Mouse (Mus musculus) forebrain, embryonic 16.5 days (tissue): ENCODE measurements around the gene Prss36. TPM values are rescaled to one million over a fixed set of nuclear protein-coding genes. Genes with fewer than 3 reads are reported as not detected.

ENCODE experiments used
- ATAC-seq: fragments of 200-750 bp; cut with Nextera tagmentation; 2 replicates; pipeline ENCODE4 v1.8.0; 2017; ENCODE audit warnings: mild to moderate bottlenecking, moderate library complexity
- H3K27ac ChIP-seq: fragments of 300-500 bp; sonication (generic); 2 replicates; pipeline ENCODE4 v1.5.1; 2014; ENCODE audit warnings: low read length, control low read depth
- H3K27me3 ChIP-seq: fragments of 300-500 bp; sonication (generic); replicated peaks from 2 replicates; pipeline ENCODE4 v1.6.1; 2014; ENCODE audit warnings: low read length; ENCODE audit not compliant: control insufficient read depth, insufficient read depth
- H3K36me3 ChIP-seq: fragments of 300-500 bp; sonication (generic); 2 replicates; pipeline ENCODE4 v1.6.1; 2014; ENCODE audit not compliant: control insufficient read depth, insufficient read depth
- H3K4me1 ChIP-seq: fragments of 300-500 bp; sonication (generic); replicated peaks from 2 replicates; pipeline ENCODE4 v1.6.1; 2014; ENCODE audit warnings: low read length; ENCODE audit not compliant: control insufficient read depth, insufficient read depth
- H3K4me2 ChIP-seq: fragments of 300-500 bp; sonication (generic); 2 replicates; pipeline ENCODE4 v1.6.1; 2014; ENCODE audit warnings: mild to moderate bottlenecking, low read length, control low read depth
- H3K4me3 ChIP-seq: fragments of 300-500 bp; sonication (generic); replicated peaks from 2 replicates; pipeline ENCODE4 v1.5.1; 2014; ENCODE audit warnings: mild to moderate bottlenecking, low read length, control low read depth
- H3K9ac ChIP-seq: fragments of 300-500 bp; sonication (generic); replicated peaks from 2 replicates; pipeline ENCODE4 v1.6.1; 2014; ENCODE audit warnings: low read depth, low read length, control low read depth
- H3K9me3 ChIP-seq: fragments of 300-500 bp; sonication (generic); 2 replicates; pipeline ENCODE4 v1.6.1; 2016; ENCODE audit warnings: low read length; ENCODE audit not compliant: control insufficient read depth
- WGBS: fragments of 180-500 bp; shearing (Covaris S2); extraction: QIAGEN DNeasy Blood & Tissue Kit; methylation state at CpG from one replicate; pipeline ENCODE4 v1.1.7; 2014; 5-methylcytosine and 5-hydroxymethylcytosine counted together
- polyA plus RNA-seq: library from polyadenylated mRNA; unstranded; fragments of >200 nt; fragmentation: Nextera tagmentation; extraction: Ambion mirVana; gene quantifications from 2 replicates; pipeline ENCODE4 v1.2.1, GENCODE M21; 2015

The Prss36 gene
- 13.2 TPM in 2 replicates for polyA plus RNA-seq

DNA sequence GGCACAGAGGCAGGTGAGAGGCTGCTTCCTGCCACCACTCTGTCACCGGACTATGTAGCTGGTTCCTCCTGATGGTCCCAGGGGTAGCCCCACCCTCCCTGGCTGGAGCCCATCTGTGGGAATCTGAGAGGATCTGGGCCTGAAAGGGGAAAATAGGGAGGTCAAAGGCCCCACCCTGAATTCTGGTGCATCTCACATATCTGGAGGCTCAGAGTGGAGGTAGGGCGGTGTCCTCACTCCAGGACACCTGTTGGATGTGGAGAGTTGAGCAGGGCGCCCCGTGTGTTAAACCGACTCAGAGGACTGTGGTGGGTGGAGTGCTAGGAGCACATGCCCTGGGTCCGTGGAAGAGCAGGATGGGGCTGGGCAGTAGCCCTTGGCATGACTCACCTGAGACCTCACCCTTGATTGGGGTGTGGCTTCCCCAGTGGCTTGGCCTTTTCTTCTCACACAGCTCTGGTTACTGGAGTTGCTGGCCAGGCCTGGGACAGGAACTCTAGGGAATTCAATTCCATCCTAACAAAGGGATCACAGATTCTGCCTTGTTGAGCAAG is at the start of gene Prss36:
Gene Prss36, minus strand, starts transcription at position 256 of the 554 bp plus-strand sequence.
- H3K9ac ChIP-seq: no peak within 1 kb of the TSS
- H3K4me1 ChIP-seq: no peaks in the 10 kb centered on the region
- H3K4me2 ChIP-seq: no peak within 1 kb of the TSS
- no peak for ATAC-seq
- no peaks in the 10 kb centered on the region for H3K9me3 ChIP-seq
- no peak within 1 kb of the TSS for H3K27ac ChIP-seq
- WGBS: 73% methylated on average over 6 of the region's 6 CpGs
- H3K27me3 ChIP-seq: peaks cover 11% of the 10 kb centered on the region
- no peak within 1 kb of the TSS for H3K4me3 ChIP-seq
- H3K36me3 ChIP-seq: no peaks in the 10 kb centered on the region

GRCm38 (mm10) chr7:127993341-127993977 is 46.9 kb upstream of the Prss36 start, which contains the start of gene Pycard:
Pycard (minus strand) TSS chr7:127993867.
- Histone ChIP-seq H3K4me3 (no peak within 1 kb of the TSS), H3K4me2 (0 out of 2 replicates have a peak within 1 kb of the TSS, but pooled peaks have one; percentile 5), H3K36me3 (no peaks in the 10 kb centered on the region; the same call in 1 of the 2 replicates), H3K9me3 (no peaks in the 10 kb centered on the region), H3K27me3 (no peaks in the 10 kb centered on the region), H3K27ac (no peak within 1 kb of the TSS), H3K9ac (no peak within 1 kb of the TSS), H3K4me1 (no peaks in the 10 kb centered on the region)
- WGBS: 23% methylated on average over 18 of the region's 18 CpGs
- no peak for ATAC-seq

DNA sequence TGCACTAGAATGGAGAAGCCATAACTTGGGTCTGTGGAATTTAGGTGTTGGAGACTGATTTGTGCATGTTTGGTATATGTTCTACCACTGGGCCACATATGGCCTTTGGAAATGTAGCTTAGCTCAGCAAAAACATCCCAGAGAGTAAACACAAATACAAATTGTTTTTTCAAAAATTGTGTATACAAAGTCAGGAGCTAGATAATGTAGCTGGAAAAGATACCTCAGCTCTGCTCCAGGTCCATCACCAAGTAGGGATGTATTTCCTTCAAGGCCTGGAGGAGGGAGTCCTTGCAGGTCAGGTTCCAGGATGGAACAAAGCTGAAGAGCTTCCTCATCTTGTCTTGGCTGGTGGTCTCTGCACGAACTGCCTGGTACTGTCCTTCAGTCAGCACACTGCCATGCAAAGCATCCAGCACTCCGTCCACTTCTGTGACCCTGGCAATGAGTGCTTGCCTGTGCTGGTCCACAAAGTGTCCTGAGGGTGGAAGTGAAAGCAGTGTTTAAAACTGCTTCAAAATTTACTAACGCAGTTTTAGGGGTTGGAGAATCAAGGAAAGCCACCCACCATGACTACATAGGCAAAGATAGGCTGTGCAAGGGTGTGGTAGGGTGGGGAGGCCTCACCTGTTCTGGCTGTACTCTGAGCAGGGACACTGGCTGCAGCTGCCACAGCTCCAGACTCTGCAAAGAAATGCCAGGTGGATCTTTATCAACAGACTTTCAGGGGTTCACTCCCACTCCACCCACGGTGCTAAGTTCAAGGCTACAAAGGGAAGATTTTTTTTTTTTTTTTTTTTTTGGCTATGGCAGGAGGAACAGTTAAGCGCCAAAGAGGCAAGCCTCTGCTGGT is 46.2 kb upstream of the Prss36 start:
- no peaks in the 10 kb centered on the region; the same call in 1 of the 2 replicates for H3K36me3 ChIP-seq
- no peaks in the 10 kb centered on the region for H3K4me1 ChIP-seq
- no peaks in the 10 kb centered on the region for H3K27me3 ChIP-seq
- no peak overlapping the region for H3K4me3 ChIP-seq
- 50% methylated on average over 5 of the region's 5 CpGs for WGBS
- H3K4me2 ChIP-seq: no peak overlapping the region
- H3K9ac ChIP-seq: no peak overlapping the region
- no peak for ATAC-seq
- H3K27ac ChIP-seq: no peak overlapping the region
- no peaks in the 10 kb centered on the region for H3K9me3 ChIP-seq

- Histone ChIP-seq H3K27me3 (no peaks in the 10 kb centered on the region), H3K4me2 (no peak overlapping the region), H3K36me3 (peaks cover 4% of the 10 kb centered on the region), H3K9ac (no peak overlapping the region), H3K4me1 (no peaks in the 10 kb centered on the region), H3K27ac (no peak overlapping the region), H3K9me3 (no peaks in the 10 kb centered on the region), H3K4me3 (no peak overlapping the region)
- WGBS: 45% methylated on average over 6 of the region's 6 CpGs
- ATAC-seq: peak; percentile 70
Measured at GRCm38 (mm10) chr7:127991643-127992487, 45.3 kb upstream of the Prss36 start.

DNA sequence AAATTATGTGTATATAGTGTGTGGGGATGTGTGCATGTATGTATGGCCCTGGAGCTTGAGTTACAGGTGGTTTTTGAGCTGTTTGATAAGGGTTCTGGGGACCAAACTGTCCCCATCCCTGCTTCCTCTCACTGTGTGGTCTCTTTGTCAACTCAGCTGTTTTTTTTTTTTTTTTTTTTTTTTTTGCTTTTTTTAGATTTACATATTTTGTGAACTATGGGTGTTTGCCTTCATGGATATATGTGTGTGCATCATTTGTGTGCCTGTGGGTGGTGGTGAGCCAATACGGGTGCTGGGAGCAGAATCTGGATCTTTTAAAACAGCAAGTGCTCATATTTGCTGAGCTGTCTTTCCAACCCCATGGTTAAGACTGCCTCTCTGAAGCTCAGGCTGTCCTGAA is 42.4 kb upstream of the Prss36 start:
- Histone ChIP-seq H3K27me3 (no peaks in the 10 kb centered on the region), H3K4me1 (no peaks in the 10 kb centered on the region), H3K9ac (no peak overlapping the region), H3K9me3 (no peaks in the 10 kb centered on the region), H3K27ac (no peak overlapping the region), H3K4me3 (no peak overlapping the region), H3K36me3 (peaks cover 14% of the 10 kb centered on the region), H3K4me2 (no peak overlapping the region)
- 95% methylated on average over 1 of the region's 1 CpGs for WGBS
- ATAC-seq: no peak

GRCm38 (mm10) chr7:127980606-127981005 is 34.1 kb upstream of the Prss36 start:
- 85% methylated on average over 3 of the region's 3 CpGs for WGBS
- Histone ChIP-seq H3K36me3 (peaks cover 68% of the 10 kb centered on the region), H3K27me3 (no peaks in the 10 kb centered on the region), H3K27ac (no peak overlapping the region), H3K4me3 (no peak overlapping the region), H3K4me1 (no peaks in the 10 kb centered on the region), H3K4me2 (no peak overlapping the region), H3K9me3 (no peaks in the 10 kb centered on the region), H3K9ac (no peak overlapping the region)
- ATAC-seq: no peak

DNA sequence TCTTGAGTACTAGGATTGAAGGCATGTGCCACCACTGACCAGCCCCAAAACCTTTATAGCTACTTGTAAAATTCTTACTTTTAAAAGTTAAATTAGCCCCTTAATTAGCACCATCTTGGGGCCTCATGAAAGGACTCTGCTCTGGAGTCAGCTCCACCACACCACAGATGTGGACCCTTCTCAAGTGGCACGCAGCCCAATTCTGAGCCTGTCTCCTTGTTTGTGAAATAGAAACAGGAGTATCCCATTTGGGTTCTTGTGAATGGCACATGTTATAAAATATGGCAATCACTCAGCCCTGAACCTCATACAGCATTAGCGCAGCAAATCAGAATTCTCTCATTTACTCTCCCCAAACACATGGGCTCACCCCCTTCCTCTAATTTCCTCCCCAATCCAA is 32.3 kb upstream of the Prss36 start:
- no peak overlapping the region for H3K9ac ChIP-seq
- H3K36me3 ChIP-seq: peaks cover 74% of the 10 kb centered on the region
- H3K27me3 ChIP-seq: no peaks in the 10 kb centered on the region
- H3K4me1 ChIP-seq: 0 out of 2 replicates have a peak, but pooled peaks cover 2% of the 10 kb centered on the region
- no peak overlapping the region for H3K4me3 ChIP-seq
- H3K9me3 ChIP-seq: no peaks in the 10 kb centered on the region
- H3K4me2 ChIP-seq: no peak overlapping the region
- ATAC-seq: no peak
- H3K27ac ChIP-seq: no peak overlapping the region
- WGBS: 93% methylated on average over 2 of the region's 2 CpGs

GRCm38 (mm10) chr7:127974413-127974930 is 27.9 kb upstream of the Prss36 start:
- H3K36me3 ChIP-seq: peaks cover 67% of the 10 kb centered on the region
- H3K4me3 ChIP-seq: no peak overlapping the region
- no peak for ATAC-seq
- peaks cover 8% of the 10 kb centered on the region for H3K4me1 ChIP-seq
- no peaks in the 10 kb centered on the region for H3K9me3 ChIP-seq
- no peaks in the 10 kb centered on the region for H3K27me3 ChIP-seq
- no peak overlapping the region for H3K9ac ChIP-seq
- 95% methylated on average over 2 of the region's 2 CpGs for WGBS
- no peak overlapping the region for H3K27ac ChIP-seq
- no peak overlapping the region for H3K4me2 ChIP-seq
